Mouse (Mus musculus): Measurements from ENCODE around the gene 0610010K14Rik. TPM values are rescaled to one million over a fixed set of nuclear protein-coding genes. Genes with fewer than 3 reads are reported as not detected.

0610010K14Rik gene
- polyA plus RNA-seq, 1 experiment from 2014 or later = 210 TPM

DNA sequence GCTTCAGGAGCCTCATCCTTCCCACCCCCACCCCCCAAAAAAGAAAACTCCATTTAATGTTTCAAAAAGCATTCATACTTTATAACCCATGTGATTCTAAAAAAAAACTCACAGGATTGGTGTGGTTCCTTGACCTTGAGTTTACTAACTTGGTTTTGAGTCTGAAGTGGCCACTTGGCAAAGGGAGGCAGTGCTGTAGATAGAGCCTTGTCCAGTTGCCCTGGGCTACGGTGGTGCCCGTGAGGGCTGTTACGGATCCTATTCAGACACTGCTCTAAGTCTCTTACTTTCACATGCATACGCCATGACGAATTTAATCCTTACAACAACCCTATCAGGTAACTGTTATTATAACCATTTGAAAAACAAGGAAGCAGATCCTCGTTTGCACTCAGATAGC, 25.7 kb downstream of the 0610010K14Rik start:
- no peak overlapping the region for H3K4me3 ChIP-seq
- ATAC-seq (ENCODE audit: low FRiP score) = no peak
- H3K9ac ChIP-seq = no peak overlapping the region
- H3K4me2 ChIP-seq (replicated peaks) = no peak overlapping the region
- H3K27ac ChIP-seq = no peak overlapping the region
- H3K9me3 ChIP-seq (replicated peaks) = no peaks in the 10 kb centered on the region
- H3K4me1 ChIP-seq = peaks cover 16% of the 10 kb centered on the region
- WGBS = 78% methylated on average over 6 of the region's 6 CpGs
- H3K36me3 ChIP-seq = peaks cover 5% of the 10 kb centered on the region
- H3K27me3 ChIP-seq = peaks cover 56% of the 10 kb centered on the region

DNA sequence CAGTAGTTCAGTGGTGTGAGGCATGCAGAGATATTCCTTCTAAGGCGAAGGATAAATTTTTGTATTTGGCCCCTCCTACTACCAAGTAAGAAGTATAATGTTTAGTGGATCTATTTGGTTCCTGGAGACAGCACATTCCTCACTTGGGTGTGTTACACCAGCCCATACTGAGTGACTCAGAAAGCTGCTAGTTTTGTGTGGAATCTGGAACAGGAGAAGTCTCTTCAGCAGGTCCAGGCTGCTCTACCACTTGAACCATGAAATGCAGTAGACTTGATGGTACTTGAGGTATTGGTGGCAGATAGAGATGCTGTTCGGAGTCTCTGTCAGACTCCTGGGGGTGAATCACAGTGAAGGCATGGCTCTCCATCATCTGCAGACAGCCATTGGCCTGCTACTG, 27.0 kb downstream of the 0610010K14Rik start:
- Histone ChIP-seq H3K36me3 (no peaks in the 10 kb centered on the region), H3K4me3 (no peak overlapping the region), H3K4me2 (replicated peaks) (no peak overlapping the region), H3K9ac (no peak overlapping the region), H3K9me3 (replicated peaks) (no peaks in the 10 kb centered on the region), H3K27ac (no peak overlapping the region), H3K27me3 (peaks cover 43% of the 10 kb centered on the region), H3K4me1 (peaks cover 16% of the 10 kb centered on the region)
- ATAC-seq (ENCODE audit: low FRiP score) = no peak
- 91% methylated on average over 2 of the region's 2 CpGs for WGBS

DNA sequence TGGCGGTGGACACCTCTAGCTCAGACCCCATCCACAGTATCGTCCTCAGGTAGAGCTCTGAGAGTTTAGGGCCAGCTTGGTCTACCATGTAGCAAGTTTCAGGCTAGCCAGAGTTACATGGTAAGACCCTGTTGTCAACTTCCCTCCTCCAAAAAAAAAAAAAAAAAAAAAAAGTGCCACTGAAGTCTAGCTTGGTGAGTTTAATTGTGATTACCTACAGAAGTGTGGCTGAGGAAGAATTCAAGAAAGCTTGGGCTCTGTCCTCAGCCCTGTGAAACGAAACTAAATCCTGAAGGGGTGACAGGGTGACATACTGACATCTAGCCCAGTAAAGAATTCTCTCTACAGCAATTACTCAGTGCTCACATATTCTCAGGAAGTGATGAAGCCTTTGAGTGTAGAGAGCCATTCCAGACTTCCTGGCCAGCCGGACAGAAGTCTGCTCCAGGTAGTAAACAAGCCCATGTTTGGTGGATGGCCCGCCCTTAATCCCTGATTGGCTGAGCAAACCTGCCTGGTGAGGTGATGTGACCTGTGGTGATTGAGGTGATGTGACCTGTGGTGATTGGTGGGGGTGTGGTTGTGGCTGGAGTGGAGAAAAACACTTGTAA, 28.8 kb downstream of the 0610010K14Rik start:
- Histone ChIP-seq H3K9me3 (replicated peaks) (no peaks in the 10 kb centered on the region), H3K36me3 (no peaks in the 10 kb centered on the region), H3K4me2 (replicated peaks) (no peak overlapping the region), H3K27me3 (peaks cover 25% of the 10 kb centered on the region), H3K4me1 (peaks cover 4% of the 10 kb centered on the region), H3K4me3 (no peak overlapping the region), H3K9ac (no peak overlapping the region), H3K27ac (no peak overlapping the region)
- WGBS = 73% methylated on average over 5 of the region's 5 CpGs
- ATAC-seq (ENCODE audit: low FRiP score) = no peak

DNA sequence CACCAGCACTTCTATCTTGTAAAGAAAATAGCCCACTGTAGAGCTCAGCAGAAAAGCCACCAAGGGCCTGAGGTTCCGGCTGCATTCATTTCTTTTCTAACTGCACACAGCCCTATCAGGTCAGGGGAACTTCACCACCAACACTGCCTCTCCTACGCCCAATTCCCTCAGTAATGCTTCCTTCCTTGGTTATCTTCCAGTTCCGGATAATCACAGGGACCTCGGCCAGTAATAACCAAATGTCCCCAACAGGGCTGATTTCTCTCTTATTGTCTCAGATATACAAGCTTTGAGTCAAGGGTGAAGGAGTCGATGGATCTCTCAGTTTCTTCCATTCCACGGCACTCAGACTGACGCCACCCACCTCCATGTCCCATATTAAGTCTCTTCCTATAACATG, 30.4 kb downstream of the 0610010K14Rik start:
- no peak overlapping the region for H3K9ac ChIP-seq
- no peak overlapping the region for H3K27ac ChIP-seq
- 84% methylated on average over 7 of the region's 7 CpGs for WGBS
- peaks cover 11% of the 10 kb centered on the region for H3K27me3 ChIP-seq
- no peaks in the 10 kb centered on the region for H3K4me1 ChIP-seq
- no peak overlapping the region for H3K4me3 ChIP-seq
- no peak for ATAC-seq (ENCODE audit: low FRiP score)
- H3K9me3 ChIP-seq (replicated peaks) = no peaks in the 10 kb centered on the region
- H3K36me3 ChIP-seq = no peaks in the 10 kb centered on the region
- no peak overlapping the region for H3K4me2 ChIP-seq (replicated peaks)

GRCm38 (mm10) chr11:70206801-70207200, 30.9 kb downstream of the 0610010K14Rik start:
- no peak for ATAC-seq (ENCODE audit: low FRiP score)
- H3K27me3 ChIP-seq = peaks cover 6% of the 10 kb centered on the region; the same call in 1 of the 2 replicates
- 83% methylated on average over 2 of the region's 2 CpGs for WGBS
- H3K9ac ChIP-seq = no peak overlapping the region
- no peak overlapping the region for H3K4me3 ChIP-seq
- no peaks in the 10 kb centered on the region for H3K9me3 ChIP-seq (replicated peaks)
- no peaks in the 10 kb centered on the region for H3K36me3 ChIP-seq
- H3K27ac ChIP-seq = no peak overlapping the region
- H3K4me2 ChIP-seq (replicated peaks) = no peak overlapping the region
- no peaks in the 10 kb centered on the region for H3K4me1 ChIP-seq

- WGBS = 39% methylated on average over 5 of the region's 5 CpGs
- Histone ChIP-seq H3K4me3 (no peak overlapping the region), H3K27ac (no peak overlapping the region), H3K9ac (no peak overlapping the region), H3K4me2 (replicated peaks) (no peak overlapping the region), H3K36me3 (no peaks in the 10 kb centered on the region), H3K27me3 (no peaks in the 10 kb centered on the region), H3K4me1 (no peaks in the 10 kb centered on the region; the same call in 1 of the 2 replicates), H3K9me3 (replicated peaks) (no peaks in the 10 kb centered on the region)
- no peak for ATAC-seq (ENCODE audit: low FRiP score)
These were observed 36.0 kb downstream of the 0610010K14Rik start for GRCm38 (mm10) chr11:70201691-70202090.

DNA sequence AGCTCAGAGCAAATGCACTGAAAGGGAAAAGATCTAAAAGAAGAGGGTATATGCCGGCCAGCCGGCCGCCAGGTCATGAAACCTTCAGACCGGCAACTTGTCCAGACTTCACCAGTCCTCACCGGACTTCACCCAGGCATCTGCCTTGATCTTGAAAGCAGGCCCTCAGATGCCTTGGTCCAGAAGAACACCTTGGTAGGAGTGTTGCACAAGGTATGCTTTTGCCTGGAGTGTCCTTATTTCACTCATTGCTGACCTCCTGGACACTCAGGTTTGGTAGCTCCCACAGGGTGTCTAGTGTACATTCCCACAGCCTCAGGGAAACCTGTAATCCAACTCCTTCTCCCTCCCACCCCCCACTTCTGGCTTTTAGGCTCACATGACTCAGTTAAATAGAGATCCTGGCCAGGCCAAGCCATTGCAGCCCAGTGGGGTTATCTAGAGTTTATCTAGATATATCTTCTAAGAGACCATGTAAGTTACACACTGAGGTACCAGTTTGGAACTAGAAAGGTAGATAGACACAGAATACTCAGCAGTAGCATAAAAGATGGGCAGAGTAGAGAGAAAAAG, 37.6 kb downstream of the 0610010K14Rik start:
- Histone ChIP-seq H3K27me3 (no peaks in the 10 kb centered on the region), H3K9me3 (replicated peaks) (no peaks in the 10 kb centered on the region), H3K27ac (no peak overlapping the region), H3K4me1 (no peaks in the 10 kb centered on the region; the same call in 1 of the 2 replicates), H3K4me2 (replicated peaks) (no peak overlapping the region), H3K4me3 (no peak overlapping the region), H3K9ac (no peak overlapping the region), H3K36me3 (no peaks in the 10 kb centered on the region)
- ATAC-seq (ENCODE audit: low FRiP score) = no peak
- 92% methylated on average over 5 of the region's 5 CpGs for WGBS

DNA sequence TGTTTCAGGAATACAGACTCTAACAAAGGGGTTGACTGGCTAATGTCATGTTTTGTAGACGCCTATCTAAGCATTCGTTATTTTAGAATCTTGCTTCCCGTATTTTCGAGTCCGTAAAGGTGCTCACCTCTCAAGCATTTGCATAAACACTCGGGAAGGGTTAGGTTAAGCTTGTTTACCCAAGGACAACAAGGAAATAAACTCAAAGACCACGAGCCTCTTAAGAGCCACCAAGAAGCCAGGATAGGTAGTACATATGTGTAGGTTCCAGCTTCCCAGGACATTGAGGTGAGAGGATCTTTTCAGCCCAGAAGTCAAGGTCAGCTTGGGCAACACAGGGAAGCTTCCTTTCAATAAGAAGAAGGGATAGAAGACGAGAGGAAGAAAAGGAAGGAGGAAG, 38.6 kb downstream of the 0610010K14Rik start:
- H3K4me2 ChIP-seq (replicated peaks) = no peak overlapping the region
- no peaks in the 10 kb centered on the region for H3K27me3 ChIP-seq
- 79% methylated on average over 8 of the region's 8 CpGs for WGBS
- no peaks in the 10 kb centered on the region; the same call in 1 of the 2 replicates for H3K4me1 ChIP-seq
- no peaks in the 10 kb centered on the region for H3K9me3 ChIP-seq (replicated peaks)
- no peak overlapping the region for H3K4me3 ChIP-seq
- no peak for ATAC-seq (ENCODE audit: low FRiP score)
- H3K36me3 ChIP-seq = no peaks in the 10 kb centered on the region
- no peak overlapping the region for H3K27ac ChIP-seq
- H3K9ac ChIP-seq = no peak overlapping the region

- H3K4me1 ChIP-seq = no peaks in the 10 kb centered on the region; the same call in none of the 2 replicates
- 92% methylated on average over 3 of the region's 3 CpGs for WGBS
- no peak overlapping the region for H3K4me3 ChIP-seq
- H3K27me3 ChIP-seq = no peaks in the 10 kb centered on the region
- H3K36me3 ChIP-seq = no peaks in the 10 kb centered on the region
- no peak overlapping the region for H3K9ac ChIP-seq
- H3K27ac ChIP-seq = no peak overlapping the region
- H3K4me2 ChIP-seq (replicated peaks) = no peak overlapping the region
- ATAC-seq (ENCODE audit: low FRiP score) = no peak
- no peaks in the 10 kb centered on the region for H3K9me3 ChIP-seq (replicated peaks)
These were observed 39.4 kb downstream of the 0610010K14Rik start for GRCm38 (mm10) chr11:70198332-70198731.

DNA sequence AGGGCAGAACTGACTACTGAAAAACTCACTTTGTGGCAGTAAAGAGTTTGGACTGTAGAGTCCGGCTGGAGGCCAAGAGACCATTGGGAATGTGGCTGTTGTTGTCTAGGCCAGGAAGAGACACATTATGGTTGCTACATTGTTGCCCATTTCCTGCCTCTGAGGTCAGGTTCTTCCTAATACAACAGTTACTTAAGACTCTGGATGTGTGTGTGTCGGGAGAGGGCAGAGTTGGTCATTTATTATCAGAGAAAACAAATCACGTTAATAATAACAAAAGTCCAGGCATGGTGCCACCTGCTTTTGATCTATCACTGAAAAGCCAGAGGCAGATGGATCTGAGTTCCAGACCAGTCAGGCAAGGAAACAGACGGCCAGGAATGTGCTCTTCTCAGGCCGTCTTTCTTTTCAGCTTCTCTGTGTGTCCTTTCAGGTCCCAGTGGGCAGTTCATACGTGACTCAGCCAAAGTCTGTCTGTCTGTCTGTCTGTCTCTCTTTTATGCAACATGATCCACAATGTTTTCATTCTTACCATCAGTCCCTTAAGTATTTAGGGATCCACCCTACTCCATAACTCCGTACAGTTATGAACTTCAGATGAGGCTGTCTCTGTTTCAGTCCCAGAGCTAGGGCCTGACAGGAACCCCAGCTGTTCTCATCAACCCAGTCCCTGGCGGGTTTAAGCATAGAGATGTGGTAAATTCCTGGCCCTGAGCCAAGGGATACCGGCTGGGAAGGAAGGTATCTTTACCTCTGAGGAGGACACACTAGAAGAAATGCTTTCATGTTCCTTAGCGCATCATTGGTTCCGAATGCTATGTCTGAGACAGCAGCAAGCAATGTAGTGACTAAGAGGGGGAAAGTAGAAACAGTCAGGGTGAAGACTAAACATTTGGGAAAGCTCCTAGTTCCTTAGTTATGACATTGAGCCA, 44.1 kb downstream of the 0610010K14Rik start:
- Histone ChIP-seq H3K4me3 (no peak overlapping the region), H3K4me2 (replicated peaks) (no peak overlapping the region), H3K9me3 (replicated peaks) (no peaks in the 10 kb centered on the region), H3K36me3 (no peaks in the 10 kb centered on the region), H3K27ac (no peak overlapping the region), H3K9ac (no peak overlapping the region), H3K27me3 (no peaks in the 10 kb centered on the region), H3K4me1 (no peaks in the 10 kb centered on the region; the same call in 1 of the 2 replicates)
- WGBS = 54% methylated on average over 11 of the region's 11 CpGs
- no peak for ATAC-seq (ENCODE audit: low FRiP score)

- no peaks in the 10 kb centered on the region for H3K9me3 ChIP-seq (replicated peaks)
- no peak overlapping the region for H3K9ac ChIP-seq
- no peak overlapping the region for H3K4me2 ChIP-seq (replicated peaks)
- H3K27me3 ChIP-seq = no peaks in the 10 kb centered on the region
- no peak overlapping the region for H3K4me3 ChIP-seq
- H3K4me1 ChIP-seq = no peaks in the 10 kb centered on the region; the same call in 1 of the 2 replicates
- H3K36me3 ChIP-seq = no peaks in the 10 kb centered on the region
- WGBS = 85% methylated on average over 4 of the region's 4 CpGs
- no peak overlapping the region for H3K27ac ChIP-seq
- ATAC-seq (ENCODE audit: low FRiP score) = no peak
These were observed 45.6 kb downstream of the 0610010K14Rik start for GRCm38 (mm10) chr11:70192157-70192556.

GRCm38 (mm10) chr11:70191188-70191587, 46.5 kb downstream of the 0610010K14Rik start:
- Histone ChIP-seq H3K4me2 (replicated peaks) (no peak overlapping the region), H3K9ac (no peak overlapping the region), H3K9me3 (replicated peaks) (no peaks in the 10 kb centered on the region), H3K4me3 (no peak overlapping the region), H3K4me1 (no peaks in the 10 kb centered on the region; the same call in 1 of the 2 replicates), H3K27ac (no peak overlapping the region), H3K36me3 (no peaks in the 10 kb centered on the region), H3K27me3 (no peaks in the 10 kb centered on the region)
- WGBS = 81% methylated on average over 6 of the region's 6 CpGs
- ATAC-seq (ENCODE audit: low FRiP score) = no peak

Data from hindbrain, embryonic 12.5 days (tissue).